Mouse (Mus musculus): ENCODE measurements at regions not wholly inside any gene's neighbourhood (a gene's known extent, or its start where the extent isn't known, plus 50 kb on each side); places are given as distances from the start of the nearest gene placed in this dataset.

DNA sequence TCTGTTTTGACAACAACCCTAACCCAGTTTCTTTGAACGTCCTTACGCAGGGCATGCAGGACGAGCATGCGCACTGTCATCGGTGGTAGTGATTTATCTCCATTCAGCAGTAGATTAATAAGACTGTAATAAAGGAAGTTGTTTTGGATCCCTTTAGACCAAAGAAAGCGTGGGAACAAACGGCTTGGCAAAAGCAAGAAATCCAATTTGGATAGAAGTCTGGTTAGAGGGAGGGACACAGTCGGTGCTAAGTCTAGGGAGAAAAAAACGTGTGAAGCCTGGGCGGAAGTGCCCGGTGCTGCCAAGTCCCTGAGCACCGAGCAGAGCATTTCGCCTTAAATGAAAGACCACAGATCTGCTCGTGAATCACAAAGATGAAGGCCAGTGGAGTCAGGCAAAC lies 57.4 kb upstream of the Gm6793 start:
- TF ChIP-seq CTCF (IDR thresholded peaks at IDR 0.05; ENCODE audit: low read depth) (no peak), EP300 (IDR thresholded peaks at IDR 0.05; ENCODE audit: low read depth) (no peak)
